Mouse (Mus musculus) c-Kit-positive CD71-positive TER-119-negative erythroid progenitor cells, embryonic 14.5 days (primary cell): ENCODE measurements around the gene Frmpd2.

Source experiments
- DNase-seq: peaks from one replicate; pipeline ENCODE4 v3.0.0-alpha.2; 2013; ENCODE audit warnings: low read depth

Gene Frmpd2

DNA sequence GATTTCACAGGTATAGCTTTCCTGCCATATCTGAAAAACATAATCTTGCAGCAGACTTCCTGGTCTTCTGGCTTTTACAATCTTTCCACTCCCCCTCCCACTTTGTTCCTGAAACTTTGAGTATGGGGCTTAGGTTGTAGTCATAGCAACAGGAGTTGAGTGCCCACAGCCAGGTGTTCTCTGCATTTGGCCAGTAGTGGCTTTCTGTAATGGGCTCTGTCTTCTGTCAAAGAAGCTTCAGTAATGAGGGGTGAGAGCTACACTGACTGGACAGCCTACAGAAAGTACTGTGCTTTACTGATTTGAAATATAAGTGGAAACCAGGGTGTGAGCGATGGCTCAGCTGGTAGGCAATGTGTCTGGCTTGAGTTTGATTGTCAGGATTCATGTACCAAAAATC, 37.2 kb downstream of the Frmpd2 start:
- DNase-seq: no peak

DNA sequence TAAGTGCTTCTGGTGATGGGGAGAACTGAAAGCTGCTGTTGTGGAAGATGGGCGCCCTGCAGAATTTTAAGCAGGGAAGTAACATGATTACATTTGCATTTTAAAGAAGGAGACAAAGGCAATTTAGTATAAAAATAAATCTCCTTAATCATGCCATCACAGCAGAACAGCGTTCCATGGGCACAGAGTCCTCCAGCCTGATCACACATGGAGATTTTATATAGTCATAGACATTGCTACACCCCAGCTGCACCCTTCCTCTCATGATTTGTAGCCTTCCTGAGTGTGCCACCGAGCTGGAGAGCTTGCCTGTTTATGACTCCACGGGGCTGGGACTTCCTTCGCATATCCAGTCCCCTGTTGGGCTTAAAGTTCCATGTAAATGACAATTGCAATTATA, 42.4 kb downstream of the Frmpd2 start:
- DNase-seq: no peak

GRCm38 (mm10) chr14:33514756-33515285, 43.3 kb downstream of the Frmpd2 start:
- DNase-seq: no peak

DNA sequence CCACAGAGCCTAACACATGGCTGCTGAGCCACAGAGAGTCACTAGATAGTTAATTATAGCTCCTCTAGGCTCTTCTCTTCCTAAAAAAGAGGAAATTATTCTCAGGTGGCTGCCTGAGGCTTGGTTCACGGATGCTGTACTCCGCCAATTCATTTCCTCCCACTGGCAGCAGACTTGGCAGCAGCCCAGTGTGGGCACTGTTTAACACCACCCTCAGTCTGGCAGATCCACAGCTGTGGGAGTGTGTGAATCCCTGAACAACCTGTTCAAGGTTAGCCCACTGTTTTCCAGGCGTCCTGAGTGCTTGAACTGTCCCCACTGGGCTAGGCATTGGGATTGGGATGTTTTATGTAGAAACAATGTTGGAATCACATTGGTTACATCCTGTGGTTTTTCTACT, 50.0 kb downstream of the Frmpd2 start:
- no peak for DNase-seq

DNA sequence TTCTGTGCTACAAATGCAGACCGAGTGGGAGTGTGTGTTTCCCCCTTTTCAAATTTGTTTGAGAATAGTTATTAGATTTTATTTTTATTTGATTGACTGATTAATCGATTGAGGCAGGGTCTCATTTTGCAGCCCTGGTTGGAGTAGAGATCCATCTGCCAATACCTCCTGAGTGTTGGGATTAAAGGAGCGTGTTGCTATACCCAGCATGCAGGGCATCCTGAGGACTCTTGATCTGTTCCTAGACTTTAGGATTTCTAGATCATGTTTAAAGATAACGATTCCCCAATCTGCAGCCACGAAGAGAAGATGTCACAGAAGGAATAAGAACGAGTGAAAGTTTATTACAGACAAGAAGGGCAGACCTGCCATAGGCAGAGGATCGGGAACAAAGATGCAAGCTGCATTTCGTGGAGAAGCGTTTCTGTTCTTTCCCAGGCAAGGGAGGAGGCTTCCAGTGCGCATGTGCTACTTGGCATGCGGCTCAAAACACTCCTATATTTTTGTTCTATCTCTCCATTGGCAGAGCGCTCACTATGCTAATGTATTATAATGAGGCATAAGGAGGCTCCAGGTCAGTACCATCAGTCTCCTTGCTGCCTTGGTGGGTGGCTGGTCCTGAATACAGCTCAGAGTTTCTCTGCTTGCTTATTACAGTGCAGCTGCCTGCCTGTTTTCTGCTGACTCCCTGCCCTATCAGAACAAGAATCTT, 53.9 kb downstream of the Frmpd2 start:
- no peak for DNase-seq

DNA sequence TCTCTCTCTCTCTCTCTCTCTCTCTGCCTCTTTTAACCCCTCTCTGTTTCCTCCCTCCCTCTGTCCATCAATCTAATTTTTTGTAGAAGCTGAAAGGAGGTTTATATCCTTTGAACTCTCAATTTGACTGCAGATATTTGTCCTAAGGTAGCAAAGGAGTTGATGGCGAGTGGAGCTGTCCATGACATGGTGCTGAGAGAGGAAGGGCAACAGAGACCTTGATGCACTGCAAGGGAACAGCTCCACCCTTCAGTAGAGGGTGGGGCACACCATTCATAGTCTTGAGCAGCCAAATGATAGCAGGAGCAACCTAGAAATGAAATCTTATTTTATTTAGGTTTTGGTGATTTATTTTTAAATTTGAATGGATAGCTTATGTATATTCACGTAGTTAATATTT, 55.1 kb downstream of the Frmpd2 start:
- no peak for DNase-seq

DNA sequence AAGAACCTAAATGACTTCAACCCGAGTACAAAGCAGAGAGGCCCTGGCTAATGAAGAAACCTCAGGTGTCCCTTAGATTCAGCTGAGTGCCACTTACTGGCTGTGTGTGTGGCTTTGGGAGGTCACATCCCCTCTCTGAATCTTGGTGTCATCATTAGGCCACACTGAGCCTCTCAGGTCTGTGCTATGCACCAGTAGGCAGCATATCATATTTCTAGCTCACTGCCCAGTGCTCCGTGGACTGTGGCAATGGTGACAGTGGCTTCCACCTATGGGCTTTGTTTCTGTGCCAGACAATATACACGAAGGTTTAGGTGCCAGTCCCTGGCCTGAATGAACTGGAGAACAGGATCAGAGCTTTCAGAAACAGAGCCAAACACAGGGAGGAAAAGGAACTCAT, 56.4 kb downstream of the Frmpd2 start:
- no peak for DNase-seq

- no peak for DNase-seq
Measured at GRCm38 (mm10) chr14:33531331-33531912, 59.9 kb downstream of the Frmpd2 start.

- no peak for DNase-seq
Measured at GRCm38 (mm10) chr14:33532792-33533191, 61.3 kb downstream of the Frmpd2 start.

- no peak for DNase-seq
Measured at GRCm38 (mm10) chr14:33533516-33533915, 62.0 kb downstream of the Frmpd2 start.

GRCm38 (mm10) chr14:33535317-33535716, 63.8 kb downstream of the Frmpd2 start:
- DNase-seq: no peak

DNA sequence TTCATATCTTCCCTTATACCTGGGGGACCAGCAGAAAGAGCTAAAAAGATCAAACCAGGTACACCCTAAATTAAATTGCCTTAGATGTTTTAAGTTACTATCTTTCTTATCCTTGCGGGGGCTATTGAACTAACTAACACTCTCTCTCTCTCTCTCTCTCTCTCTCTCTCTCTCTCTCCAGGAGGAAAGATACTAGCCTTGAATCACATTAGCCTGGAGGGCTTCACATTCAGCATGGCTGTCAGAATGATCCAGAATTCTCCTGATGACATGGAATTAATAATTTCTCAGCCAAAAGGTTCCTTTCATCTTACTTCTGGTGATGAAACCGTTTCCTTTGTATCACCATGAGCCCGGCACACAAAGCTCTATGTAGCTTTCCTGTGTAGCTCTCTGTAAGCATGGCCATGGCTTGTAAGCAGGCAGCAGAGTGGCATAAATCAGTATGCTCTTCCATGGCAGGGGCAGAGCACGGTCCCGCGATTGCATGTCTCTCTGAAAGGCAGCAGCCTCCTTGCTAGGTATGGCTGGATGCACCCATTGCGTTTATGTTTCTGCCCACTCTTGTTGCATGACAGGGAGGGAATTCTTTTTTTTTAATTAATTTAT, 68.2 kb downstream of the Frmpd2 start:
- no peak for DNase-seq

DNA sequence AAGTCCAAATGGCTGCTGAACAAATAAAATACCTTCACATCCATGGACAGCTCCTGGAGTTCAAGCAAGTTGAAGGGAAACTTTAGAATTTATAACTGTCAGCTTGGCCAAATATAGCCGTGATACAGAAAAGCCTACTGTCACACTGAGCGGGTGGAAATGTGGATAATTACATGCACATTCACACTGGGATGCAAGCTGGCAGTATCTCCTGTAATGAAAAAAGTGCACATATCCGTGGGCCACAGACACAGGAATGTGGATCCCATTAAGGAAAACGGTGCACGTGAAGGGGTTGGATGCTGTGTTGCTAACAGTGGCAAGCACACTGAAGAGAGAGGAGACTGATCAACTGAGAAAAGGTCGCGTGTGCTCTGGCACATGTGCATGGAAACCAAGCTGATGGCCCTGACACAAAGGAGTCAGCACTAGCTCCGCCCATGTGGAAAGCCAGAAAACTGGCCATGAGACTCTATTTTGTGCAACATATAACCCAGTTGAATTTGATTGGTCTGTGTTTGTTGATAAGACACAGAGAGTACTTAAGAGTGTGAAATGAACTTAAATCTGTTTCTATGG, 74.2 kb downstream of the Frmpd2 start:
- no peak for DNase-seq

GRCm38 (mm10) chr14:33548650-33549049, 77.2 kb downstream of the Frmpd2 start:
- no peak for DNase-seq

DNA sequence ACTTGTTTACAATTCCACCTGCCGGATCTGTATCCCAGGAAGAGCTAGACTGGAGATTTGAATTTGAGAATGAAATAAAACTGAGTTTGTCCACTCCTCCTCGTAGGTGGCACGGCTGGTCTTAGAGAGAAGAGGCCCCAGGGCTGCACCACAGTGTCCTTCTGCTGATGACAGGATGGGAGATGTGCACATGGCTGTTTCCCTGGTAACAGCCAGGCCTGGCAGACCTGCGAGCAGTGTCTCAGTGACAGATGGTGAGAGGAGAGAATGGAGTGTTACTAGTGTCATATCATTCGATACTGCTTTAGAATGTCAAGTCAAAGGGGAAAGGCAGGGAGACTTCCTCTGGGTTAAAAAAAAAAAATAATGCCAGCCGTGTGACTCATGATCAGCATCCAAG, 78.4 kb downstream of the Frmpd2 start:
- DNase-seq: no peak

DNA sequence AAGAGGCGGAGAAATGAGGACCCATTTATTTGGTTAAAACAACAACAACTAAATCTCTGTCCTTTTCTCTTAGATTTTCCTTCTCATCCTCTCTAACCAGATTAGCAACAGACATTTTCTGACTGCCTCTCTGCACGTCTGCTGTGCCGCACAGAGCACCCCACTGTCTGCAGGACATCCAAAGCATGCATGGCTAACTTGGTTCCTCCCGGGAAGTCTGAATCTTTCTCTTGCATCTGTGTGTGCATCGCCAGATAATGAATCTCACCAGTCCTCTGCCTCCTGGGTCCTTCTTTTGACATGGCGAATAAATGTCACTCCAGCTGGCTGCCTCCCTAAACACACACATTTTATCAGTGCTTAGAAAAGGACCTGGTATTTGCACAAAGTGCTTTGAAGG, 99.2 kb downstream of the Frmpd2 start:
- no peak for DNase-seq

DNA sequence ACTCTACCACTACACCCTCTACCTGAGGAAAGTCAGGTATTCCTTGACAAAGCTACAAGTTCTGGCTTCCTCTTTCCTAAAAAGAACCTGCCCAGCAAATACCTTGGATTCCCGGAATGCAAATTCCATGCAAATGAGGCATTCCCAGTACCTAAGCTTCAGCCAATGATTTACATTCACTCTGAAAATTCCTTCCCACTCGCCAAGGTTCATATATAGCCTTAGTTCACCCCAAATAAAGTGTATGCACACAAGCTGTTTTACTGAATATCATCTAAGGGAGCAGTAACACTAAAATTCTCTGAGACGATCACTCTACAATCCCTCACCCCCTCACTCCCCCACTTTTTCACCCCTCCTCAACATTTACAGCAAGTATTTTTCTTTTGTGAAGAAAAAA, 102.1 kb downstream of the Frmpd2 start:
- no peak for DNase-seq

DNA sequence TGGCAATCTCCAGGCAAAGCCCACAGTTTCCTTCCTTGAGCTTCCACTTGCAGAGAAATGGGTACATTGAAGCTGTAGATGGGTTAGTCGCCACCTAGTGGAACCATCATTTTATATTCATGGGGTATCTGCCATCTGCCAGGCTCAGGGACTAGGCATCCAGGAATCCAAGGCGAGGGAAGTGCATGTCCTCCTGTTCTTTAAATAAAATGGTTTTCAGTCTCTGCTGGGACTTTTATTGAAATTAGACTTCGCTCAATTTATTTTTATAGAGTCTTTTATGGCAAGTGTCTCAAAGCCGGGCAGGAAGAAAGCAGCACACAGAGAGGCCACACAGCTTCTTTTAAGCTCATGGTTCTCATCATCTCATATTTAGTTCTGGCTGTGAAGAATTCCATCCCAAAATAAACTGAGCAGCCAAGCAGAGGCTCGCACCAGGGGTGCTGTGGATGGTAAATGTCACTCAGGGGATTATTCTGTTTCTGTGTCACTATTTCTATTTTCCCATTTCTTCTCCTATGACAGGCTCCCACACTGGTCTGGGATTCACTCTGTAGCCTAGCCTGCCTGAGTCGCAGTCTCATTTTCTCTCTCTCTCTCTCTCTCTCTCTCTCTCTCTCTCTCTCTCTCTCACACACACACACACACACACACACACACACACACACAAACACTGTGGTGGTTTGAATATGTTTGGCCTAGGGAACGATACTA, 108.4 kb downstream of the Frmpd2 start:
- DNase-seq: no peak

DNA sequence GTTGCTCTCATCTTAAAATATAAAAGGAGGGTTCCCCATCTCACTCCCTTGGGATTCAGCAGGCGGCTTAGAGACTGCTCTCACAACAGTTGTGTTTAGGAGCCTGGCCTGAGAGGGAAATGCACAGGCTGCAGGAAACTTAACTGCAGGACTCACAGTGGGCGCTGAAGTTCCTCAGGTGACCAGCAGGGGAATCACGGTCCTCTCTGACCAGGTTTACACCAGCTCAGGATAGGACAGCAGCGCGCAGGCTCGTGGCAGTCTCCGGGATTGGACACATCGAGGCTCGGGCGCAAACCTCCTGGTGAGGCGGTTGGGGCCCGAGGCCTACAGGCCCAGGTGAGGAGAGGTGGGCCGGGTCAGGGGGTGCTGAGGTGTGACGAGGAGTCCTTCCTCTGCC, 117.5 kb downstream of the Frmpd2 start, which contains the start of gene Ptpn20:
Gene Ptpn20, plus strand, starts transcription at position 257 of the 400 bp plus-strand sequence.
- DNase-seq: no peak

- DNase-seq: no peak
Measured at GRCm38 (mm10) chr14:33598376-33599130, 127.1 kb downstream of the Frmpd2 start.

GRCm38 (mm10) chr14:33607431-33607830, 135.9 kb downstream of the Frmpd2 start:
- no peak for DNase-seq
